Mouse (Mus musculus) small intestine, adult 2 months (tissue): Measurements from ENCODE around the gene Syngap1. TPM values are rescaled to one million over a fixed set of nuclear protein-coding genes. Genes with fewer than 3 reads are reported as not detected.

ENCODE experiments used
- H3K27ac ChIP-seq: fragments of 200-500 bp; 2 replicates; pipeline ENCODE4 v1.5.1; 2012; ENCODE audit warnings: low read depth, low read length, control low read depth, inconsistent platforms; ENCODE audit not compliant: insufficient read depth
- H3K27me3 ChIP-seq: fragments of 200-500 bp; 2 replicates; pipeline ENCODE4 v1.6.1; 2012; ENCODE audit warnings: mild to moderate bottlenecking, moderate library complexity, low read length, inconsistent platforms; ENCODE audit not compliant: control insufficient read depth, insufficient read depth
- H3K36me3 ChIP-seq: fragments of 200-500 bp; 2 replicates; pipeline ENCODE4 v1.6.1; 2012; ENCODE audit warnings: mild to moderate bottlenecking, low read length, control low read depth, inconsistent platforms; ENCODE audit not compliant: control insufficient read depth, insufficient read depth
- H3K4me1 ChIP-seq: fragments of 200-500 bp; 2 replicates; pipeline ENCODE4 v1.6.1; 2012; ENCODE audit warnings: low read length, inconsistent platforms, mixed read lengths; ENCODE audit not compliant: control insufficient read depth, insufficient read depth, insufficient read length
- H3K4me3 ChIP-seq: fragments of 200-500 bp; 2 replicates; pipeline ENCODE4 v1.5.1; 2012; ENCODE audit warnings: low read depth, mild to moderate bottlenecking, control low read depth, inconsistent platforms, low read length, moderate library complexity
- CTCF ChIP-seq: fragments of 200-500 bp; IDR thresholded peaks from 2 replicates; pipeline ENCODE4 v1.5.1; 2012; ENCODE audit warnings: low read depth, mild to moderate bottlenecking, control low read depth, inconsistent platforms, low read length, moderate library complexity, mixed read lengths; ENCODE audit not compliant: insufficient replicate concordance, insufficient read length; ENCODE audit errors: extremely low read depth
- POLR2A ChIP-seq: fragments of 200-500 bp; IDR thresholded peaks from 2 replicates; pipeline ENCODE4 v1.6.1; 2012; ENCODE audit warnings: low read depth, mild to moderate bottlenecking, control low read depth, inconsistent platforms, low read length, moderate library complexity
- WGBS: fragments of 180-500 bp; shearing (Covaris S2); methylation state at CpG from one replicate; pipeline ENCODE4 v1.1.7; 2018; 5-methylcytosine and 5-hydroxymethylcytosine counted together
- polyA plus RNA-seq: library from polyadenylated mRNA; depleted of rRNA; stranded (reverse); fragments of >200 nt; gene quantifications from 2 replicates; pipeline ENCODE4 v1.2.3, GENCODE M21; 2012

Gene Syngap1
- polyA plus RNA-seq, 1 experiment = 8.6 TPM

DNA sequence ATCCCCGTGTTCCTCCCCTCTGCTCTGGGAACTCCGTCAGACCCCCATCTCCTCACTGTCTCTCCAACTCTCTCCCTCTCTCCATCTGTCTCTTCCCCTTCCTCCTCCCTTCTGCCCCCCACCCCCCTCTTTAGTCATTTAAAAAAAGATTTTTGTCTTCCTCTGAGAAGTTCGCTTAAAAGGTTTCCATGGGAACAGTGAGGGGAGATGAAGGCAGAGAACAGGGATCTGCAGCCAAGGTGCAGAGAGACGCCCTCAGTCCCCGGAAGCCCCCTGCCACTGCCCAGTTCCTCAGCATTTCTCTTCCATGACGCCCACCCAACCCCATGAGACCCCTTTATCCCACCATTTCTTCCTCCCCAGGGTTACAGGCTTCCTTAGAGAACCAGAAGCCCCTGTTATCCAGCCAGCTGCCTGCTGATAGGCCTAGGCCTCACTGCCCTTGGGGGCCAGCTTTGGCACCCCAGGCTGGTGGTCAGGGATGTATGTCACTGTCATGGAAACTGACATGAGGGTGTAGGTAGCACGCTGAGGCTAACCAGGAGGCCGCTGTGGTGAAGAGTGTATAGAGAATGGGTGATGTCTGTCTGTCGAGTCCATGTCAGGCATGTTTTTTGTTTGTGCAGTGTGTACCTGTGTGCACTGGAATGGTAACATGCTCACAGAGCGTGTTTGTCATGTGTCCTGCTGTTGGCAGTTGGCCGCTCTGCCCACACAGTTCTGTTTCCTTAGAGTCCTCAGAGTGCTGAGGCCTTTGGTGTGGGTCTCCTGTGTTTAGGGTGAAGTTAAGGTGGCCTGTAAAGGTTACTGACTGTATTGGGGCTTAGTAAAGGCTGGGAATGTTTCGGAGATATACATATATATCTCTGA is 6.4 kb downstream of the Syngap1 start:
- TF ChIP-seq POLR2A (no peak), CTCF (no peak)
- no peak overlapping the region for H3K4me3 ChIP-seq
- H3K27ac ChIP-seq = no peak overlapping the region
- H3K36me3 ChIP-seq = no peaks in the 10 kb centered on the region
- no peaks in the 10 kb centered on the region; the same call in 1 of the 2 replicates for H3K27me3 ChIP-seq
- WGBS = 89% methylated on average over 12 of the region's 12 CpGs
- H3K4me1 ChIP-seq = peaks cover 15% of the 10 kb centered on the region

GRCm38 (mm10) chr17:26948316-26949050 is 7.4 kb downstream of the Syngap1 start:
- TF ChIP-seq CTCF (no peak), POLR2A (no peak)
- H3K36me3 ChIP-seq = no peaks in the 10 kb centered on the region
- H3K4me3 ChIP-seq = peak overlapping the region; percentile 74
- H3K27me3 ChIP-seq = no peaks in the 10 kb centered on the region; the same call in 1 of the 2 replicates
- H3K27ac ChIP-seq = no peak overlapping the region
- peaks cover 21% of the 10 kb centered on the region for H3K4me1 ChIP-seq
- 1% methylated on average over 32 of the region's 87 CpGs for WGBS

GRCm38 (mm10) chr17:26949051-26949577 is 8.1 kb downstream of the Syngap1 start:
- Histone ChIP-seq H3K27ac (no peak overlapping the region), H3K27me3 (no peaks in the 10 kb centered on the region; the same call in 1 of the 2 replicates), H3K36me3 (no peaks in the 10 kb centered on the region), H3K4me1 (peaks cover 24% of the 10 kb centered on the region), H3K4me3 (0 out of 2 replicates have a peak overlapping the region, but pooled peaks have one; percentile 0)
- peak; percentile 45; the same call in 1 of the 2 replicates for TF ChIP-seq CTCF
- TF ChIP-seq POLR2A = no peak
- WGBS = 8% methylated on average over 13 of the region's 14 CpGs

GRCm38 (mm10) chr17:26949866-26950265 is 8.8 kb downstream of the Syngap1 start:
- Histone ChIP-seq H3K4me1 (peaks cover 26% of the 10 kb centered on the region), H3K27me3 (no peaks in the 10 kb centered on the region; the same call in 1 of the 2 replicates), H3K27ac (no peak overlapping the region), H3K36me3 (no peaks in the 10 kb centered on the region), H3K4me3 (no peak overlapping the region)
- WGBS = 70% methylated on average over 5 of the region's 5 CpGs
- no peak for TF ChIP-seq POLR2A
- no peak for TF ChIP-seq CTCF

- Histone ChIP-seq H3K4me3 (no peak overlapping the region), H3K27me3 (no peaks in the 10 kb centered on the region; the same call in 1 of the 2 replicates), H3K4me1 (peaks cover 28% of the 10 kb centered on the region), H3K27ac (no peak overlapping the region), H3K36me3 (no peaks in the 10 kb centered on the region)
- no peak for TF ChIP-seq POLR2A
- TF ChIP-seq CTCF = no peak
- WGBS = 62% methylated on average over 7 of the region's 7 CpGs
These were observed 9.7 kb downstream of the Syngap1 start for GRCm38 (mm10) chr17:26950560-26951288.

DNA sequence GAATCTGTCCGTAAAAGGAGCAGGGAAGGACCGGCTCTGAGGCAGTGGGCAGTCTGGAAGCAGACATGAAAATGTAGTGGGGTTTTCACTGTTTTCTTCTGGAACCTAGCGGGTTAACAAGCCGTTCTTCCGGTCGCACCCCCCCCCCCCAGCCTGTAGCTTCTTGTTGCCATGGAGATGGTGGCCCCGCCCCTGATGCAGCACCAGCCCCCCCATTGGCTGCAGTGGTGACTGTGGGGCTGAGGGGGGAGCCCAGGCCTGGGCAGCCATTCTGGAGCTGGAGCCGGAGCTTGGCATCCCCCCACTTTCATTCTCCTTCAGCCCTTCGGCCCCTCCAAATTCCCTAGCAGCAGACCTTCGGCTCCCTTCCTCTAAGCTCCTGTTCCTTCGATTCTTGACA is 10.4 kb downstream of the Syngap1 start:
- WGBS = 37% methylated on average over 11 of the region's 11 CpGs

More for the DNA sequence above, 10.4 kb downstream of the Syngap1 start:
- Histone ChIP-seq H3K4me3 (peak overlapping the region; percentile 37), H3K4me1 (peaks cover 26% of the 10 kb centered on the region), H3K27ac (no peak overlapping the region), H3K36me3 (no peaks in the 10 kb centered on the region), H3K27me3 (no peaks in the 10 kb centered on the region; the same call in 1 of the 2 replicates)
- TF ChIP-seq POLR2A (no peak), CTCF (no peak)
